Mouse (Mus musculus) bone marrow macrophage, adult 2 months (primary cell): ENCODE data around the gene Zfp526.

ENCODE experiments used
- CTCF ChIP-seq: IDR thresholded peaks from 2 replicates; pipeline ENCODE4 v1.5.1; 2012; ENCODE audit warnings: low read depth, mild to moderate bottlenecking, low read length, moderate library complexity
- POLR2A ChIP-seq: IDR thresholded peaks from 2 replicates; pipeline ENCODE4 v1.6.1; 2012; ENCODE audit warnings: mild to moderate bottlenecking, low read depth, low read length, borderline replicate concordance

DNA sequence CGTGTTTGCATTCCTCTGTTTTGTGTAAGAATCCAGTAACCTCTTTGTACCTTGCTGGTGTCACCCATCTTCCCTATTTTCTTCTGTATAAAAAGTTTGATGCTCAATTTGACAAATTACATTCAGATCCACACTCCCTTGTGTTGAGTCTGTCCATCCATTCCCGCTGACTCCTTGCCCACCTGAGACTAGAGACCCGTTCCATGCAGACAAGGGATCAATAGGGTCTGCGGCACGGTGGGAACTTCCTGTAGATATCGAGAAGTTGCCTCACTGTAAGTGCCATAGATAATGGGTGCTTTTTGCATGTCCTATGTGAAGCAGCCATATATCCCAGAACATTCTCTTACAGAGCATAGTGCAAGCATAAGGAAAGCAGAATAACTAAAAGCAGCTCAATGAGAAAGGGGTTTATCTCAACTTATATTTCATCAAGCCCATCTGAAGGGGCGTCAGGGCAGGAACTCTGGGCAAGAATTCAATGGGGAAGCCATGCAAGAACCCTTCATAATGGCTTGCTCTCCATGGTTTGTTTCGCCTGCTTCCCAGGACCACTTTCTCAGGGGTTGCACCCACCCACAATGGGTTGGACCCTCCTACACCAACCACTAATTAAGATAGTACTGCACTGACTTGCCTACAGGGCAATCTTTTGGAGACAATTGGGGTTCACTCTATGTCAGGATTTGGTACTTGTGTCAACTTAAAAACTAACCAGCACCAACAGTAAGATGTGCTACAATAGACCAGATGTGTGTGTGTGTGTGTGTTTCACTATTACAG, 45.1 kb downstream of the Zfp526 start:
- TF ChIP-seq CTCF (no peak), POLR2A (no peak)
